Mouse (Mus musculus): ENCODE measurements around the gene Ccn5. TPM values are rescaled to one million over a fixed set of nuclear protein-coding genes. Genes with fewer than 3 reads are reported as not detected.

The Ccn5 gene
- total RNA-seq (2022): under 1 TPM in 1 of 4 experiments, not detected in 3; 0.18 TPM

- DNase-seq (ENCODE audit: low spot score in 2 of 2): no peak
These were observed at the start of gene Ccn5 for GRCm38 (mm10) chr2:163820607-163821006. Ccn5 (plus strand) TSS chr2:163820861.

DNA sequence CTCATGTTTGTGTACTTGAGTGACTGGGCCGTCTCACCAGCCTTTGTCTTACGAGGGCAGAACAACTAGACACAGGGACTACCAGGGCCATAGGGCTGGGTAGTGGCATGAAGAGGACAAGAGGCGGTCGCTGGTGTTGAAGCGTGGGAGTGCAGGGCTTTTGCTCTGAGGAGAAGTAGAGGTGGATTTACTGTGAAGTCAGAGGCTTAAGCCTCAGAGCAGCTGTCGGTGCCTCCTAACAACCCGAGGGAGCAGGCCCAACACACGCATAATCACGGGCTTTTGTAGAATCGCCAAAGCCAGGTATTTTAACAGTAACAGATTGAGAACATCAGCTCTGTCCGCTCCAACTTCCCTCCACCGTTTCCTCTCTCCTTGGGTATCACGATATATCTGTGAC is 44.0 kb upstream of the Ccn5 start:
- DNase-seq (ENCODE audit: low spot score in 2 of 2): no peak

DNA sequence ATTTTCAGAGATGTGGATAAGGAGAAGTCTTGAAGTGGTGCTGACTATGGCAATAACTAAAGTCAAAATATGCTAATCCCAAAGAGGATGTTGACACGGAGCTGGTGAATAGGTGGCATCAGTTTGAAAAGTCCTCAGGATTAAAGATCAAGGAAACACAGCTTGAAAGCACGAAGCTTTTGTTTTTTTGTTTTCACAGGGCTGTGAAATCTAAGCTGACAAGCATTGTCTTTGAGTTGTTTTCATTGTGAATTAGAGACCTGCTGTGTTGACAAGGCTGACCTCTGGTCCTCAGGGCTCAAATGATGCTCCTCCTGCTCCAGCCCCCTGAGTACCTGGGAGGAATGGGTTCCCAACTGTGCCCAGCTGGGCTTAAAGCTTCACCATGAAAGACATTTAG is 43.6 kb upstream of the Ccn5 start:
- no peak for DNase-seq (ENCODE audit: low spot score in 2 of 2)

DNA sequence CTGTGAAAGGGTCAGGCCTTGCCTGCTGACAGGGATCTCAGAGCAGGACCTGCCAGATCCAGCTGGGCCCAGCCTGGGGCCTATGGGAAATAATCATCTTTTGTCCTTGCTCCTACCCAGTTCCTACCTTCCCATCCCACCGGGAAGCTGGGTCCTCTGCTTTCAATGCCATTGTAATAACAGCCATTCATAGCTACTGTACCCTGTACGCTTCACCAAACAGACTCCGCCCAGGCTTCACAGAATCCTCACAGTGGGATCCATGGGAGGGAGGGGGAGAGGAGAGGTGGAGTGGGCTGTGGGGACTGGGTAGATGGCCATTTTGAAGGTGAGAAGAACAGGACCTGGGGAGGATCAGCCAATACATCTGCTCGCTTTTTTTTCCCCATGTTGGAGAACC is 41.8 kb upstream of the Ccn5 start:
- DNase-seq (ENCODE audit: low spot score in 2 of 2): no peak

GRCm38 (mm10) chr2:163783368-163783767 is 37.3 kb upstream of the Ccn5 start:
- DNase-seq (ENCODE audit: low spot score in 2 of 2): no peak

GRCm38 (mm10) chr2:163783901-163784300 is 36.8 kb upstream of the Ccn5 start:
- no peak for DNase-seq (ENCODE audit: low spot score in 2 of 2)

- DNase-seq (ENCODE audit: low spot score in 2 of 2): no peak
These were observed 33.6 kb upstream of the Ccn5 start for GRCm38 (mm10) chr2:163787086-163787485.

DNA sequence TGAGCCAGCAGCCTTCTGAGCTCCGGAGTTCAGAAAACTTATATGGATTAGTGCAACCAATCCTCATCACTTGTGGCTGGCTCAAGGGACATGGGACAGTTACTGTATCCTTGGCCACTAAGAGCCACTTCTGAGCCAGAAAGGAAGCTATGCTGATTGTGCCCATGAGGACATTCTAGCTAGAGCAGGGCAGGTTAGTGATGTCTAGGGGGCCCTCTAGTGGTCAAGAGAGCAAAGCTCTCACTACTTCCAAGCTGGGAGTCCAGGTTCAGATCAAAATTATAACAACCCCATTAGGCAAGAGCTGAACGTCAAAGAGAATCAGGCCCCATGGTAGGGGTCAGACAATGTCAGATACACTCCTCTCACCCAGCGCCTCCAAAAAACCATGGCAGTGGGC is 33.0 kb upstream of the Ccn5 start:
- no peak for DNase-seq (ENCODE audit: low spot score in 2 of 2)

GRCm38 (mm10) chr2:163788484-163788883 is 32.2 kb upstream of the Ccn5 start:
- peak; percentile 40 to 41 for DNase-seq (ENCODE audit: low spot score in 2 of 2)

DNA sequence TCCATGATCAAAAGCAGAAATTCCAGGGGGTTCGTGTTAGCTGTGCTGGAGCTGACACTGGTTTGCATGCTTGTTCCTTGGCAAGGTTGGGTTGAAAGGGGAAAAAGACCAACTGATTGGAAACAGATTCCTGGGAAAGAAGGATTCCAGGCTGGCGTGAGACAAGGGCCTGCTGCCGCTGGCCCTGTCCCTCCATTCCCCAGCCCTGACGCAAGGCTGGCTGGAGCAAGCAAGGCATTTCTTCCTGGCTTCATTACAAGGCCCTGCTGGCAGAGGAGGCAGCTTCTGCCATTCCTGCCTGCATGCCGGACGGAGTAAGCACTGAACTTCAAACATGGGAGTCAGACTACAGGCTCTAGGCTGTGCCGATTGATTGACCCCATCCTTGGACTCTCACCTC is 22.2 kb upstream of the Ccn5 start:
- no peak for DNase-seq (ENCODE audit: low spot score in 2 of 2)

GRCm38 (mm10) chr2:163800832-163801231 is 19.8 kb upstream of the Ccn5 start:
- no peak for DNase-seq (ENCODE audit: low spot score in 2 of 2)

DNA sequence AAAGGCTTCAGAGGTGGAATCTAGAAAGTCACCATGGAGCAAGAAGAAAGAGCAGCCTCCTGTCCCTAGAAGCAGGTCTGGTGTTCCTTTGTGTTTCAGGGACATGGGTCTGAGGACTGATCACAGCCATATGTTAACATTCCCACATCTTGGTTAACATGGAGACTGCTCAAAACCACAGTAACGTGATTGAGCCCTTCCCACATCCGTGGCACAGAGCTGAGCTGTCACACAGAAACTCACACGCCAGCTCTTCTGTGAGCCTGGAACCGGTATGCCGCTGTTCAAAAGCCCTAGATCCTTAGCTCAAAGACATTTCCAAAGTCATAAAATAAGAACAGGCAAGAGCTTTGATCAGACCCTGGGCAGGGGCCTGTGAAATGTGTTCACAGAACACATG is 19.3 kb upstream of the Ccn5 start:
- DNase-seq (ENCODE audit: low spot score in 2 of 2): no peak

DNA sequence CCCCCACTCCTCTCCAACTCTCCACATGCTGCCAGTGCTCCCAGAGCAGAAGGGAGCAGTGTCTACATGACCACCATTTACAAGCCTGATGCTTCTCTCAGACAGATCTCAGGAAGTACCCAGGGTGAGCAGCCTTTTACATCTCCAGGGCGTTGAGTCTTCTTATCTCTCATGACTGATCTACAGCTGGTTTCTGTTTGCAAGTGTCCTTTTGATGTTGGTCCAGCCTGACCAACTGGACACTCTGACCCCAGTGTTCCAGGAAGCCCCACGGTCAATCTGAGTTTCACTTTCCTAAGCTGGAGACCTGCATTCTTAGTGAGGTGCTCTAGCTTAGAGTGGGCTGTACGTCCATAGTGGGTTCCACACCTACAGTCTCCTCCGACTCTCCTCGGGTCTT is 16.8 kb upstream of the Ccn5 start:
- no peak for DNase-seq (ENCODE audit: low spot score in 2 of 2)

GRCm38 (mm10) chr2:163809166-163809565 is 11.5 kb upstream of the Ccn5 start:
- DNase-seq (ENCODE audit: low spot score in 2 of 2): no peak

DNA sequence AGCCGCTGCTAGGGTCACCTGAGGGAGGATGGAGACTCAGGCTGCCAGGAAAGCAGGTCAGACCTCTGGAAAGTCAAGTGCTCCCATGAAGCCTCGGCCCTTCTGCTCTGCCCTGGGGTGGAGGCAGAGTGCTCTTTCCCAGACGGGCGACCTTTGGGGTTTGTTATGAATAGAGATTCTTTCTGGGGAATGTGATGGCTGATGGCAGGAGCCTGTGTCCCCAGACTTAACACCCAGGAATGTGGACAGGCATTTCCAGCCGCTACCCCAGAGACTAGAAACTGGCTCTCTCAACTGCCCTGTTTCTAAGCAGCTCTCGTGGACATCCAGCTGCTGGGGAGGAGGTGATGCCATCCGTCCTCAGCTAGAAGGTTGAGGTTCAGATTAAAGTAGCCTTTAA is 11.0 kb upstream of the Ccn5 start:
- no peak for DNase-seq (ENCODE audit: low spot score in 2 of 2)

- no peak for DNase-seq (ENCODE audit: low spot score in 2 of 2)
These were observed 7.6 kb upstream of the Ccn5 start for GRCm38 (mm10) chr2:163813077-163813476.

DNA sequence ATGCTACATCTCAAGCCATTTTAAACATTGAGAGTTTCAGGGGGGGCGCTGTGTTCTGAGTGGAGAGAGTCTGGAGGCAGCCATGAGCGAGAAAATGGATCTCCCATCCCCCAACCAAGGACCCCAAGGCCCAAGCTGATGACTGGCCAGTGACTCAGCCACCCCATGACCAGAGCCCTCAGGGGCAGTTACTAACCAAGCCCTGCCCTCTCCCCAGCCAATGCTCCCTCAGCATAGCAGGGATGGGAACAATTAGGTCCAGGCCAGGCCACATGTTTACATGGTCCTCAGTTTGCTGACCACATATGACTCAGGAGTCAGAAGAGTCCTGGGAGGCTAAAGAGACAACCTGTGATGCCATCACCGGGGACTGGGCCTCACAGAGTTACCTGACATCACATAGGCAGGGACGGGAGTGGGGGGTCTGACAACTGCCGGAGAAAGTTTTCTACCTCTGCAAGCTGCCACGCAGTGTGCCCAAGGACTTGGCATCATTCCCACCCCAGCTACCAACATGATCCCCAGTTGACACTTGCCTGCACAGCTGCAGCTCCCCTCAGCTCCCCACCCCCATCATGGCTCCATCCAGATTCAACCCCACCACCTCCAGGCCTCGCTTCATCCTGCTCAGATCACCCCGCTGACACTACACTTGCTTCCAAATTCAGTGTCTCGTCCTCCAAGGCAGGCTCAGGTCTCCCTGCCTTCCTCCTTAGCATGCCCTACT is 5.8 kb upstream of the Ccn5 start:
- DNase-seq (ENCODE audit: low spot score in 2 of 2): no peak

DNA sequence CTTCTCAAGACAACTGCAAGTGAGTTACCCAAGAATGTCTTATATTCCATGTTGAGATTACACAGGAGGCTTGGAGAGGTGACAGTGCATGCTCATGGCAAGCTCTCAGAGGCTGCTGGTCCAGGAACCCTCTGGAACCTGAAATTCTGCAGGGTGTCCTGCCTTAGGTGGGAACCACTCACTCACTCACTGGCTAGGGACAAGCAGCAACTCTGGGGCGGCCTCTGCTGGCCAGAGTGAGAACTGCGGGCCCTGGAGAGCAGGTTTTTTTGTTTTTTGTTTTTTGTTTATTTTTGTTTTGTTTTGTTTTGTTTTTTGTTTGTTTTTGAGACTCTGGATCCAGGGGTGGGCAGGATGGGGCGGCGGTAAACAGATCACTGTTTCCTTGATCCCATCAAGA is 2.6 kb downstream of the Ccn5 start:
- DNase-seq (ENCODE audit: low spot score in 2 of 2): peak in 1 of 2 experiments; percentile 48

DNA sequence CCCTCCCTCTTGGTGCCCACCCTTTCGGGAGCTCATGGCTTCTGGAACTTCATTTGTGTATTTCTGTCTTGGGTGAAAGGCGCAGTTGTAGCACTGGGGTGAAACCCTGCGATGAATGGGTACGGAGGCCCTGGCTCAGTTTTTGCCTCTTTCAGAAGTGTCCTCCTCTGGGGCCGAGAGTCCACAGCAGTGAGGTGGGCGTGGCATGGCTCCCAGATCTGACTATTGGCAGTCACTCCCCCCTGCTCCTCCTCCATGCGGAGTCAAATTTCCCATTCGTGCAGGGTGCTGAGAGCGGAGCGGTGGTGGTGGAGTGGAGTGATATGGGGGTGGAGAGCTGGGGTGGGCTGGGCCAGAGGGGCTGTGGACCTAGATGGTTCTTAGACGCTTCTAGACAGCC is 3.1 kb downstream of the Ccn5 start:
- no peak for DNase-seq (ENCODE audit: low spot score in 2 of 2)

- no peak for DNase-seq (ENCODE audit: low spot score in 2 of 2)
These were observed 5.2 kb downstream of the Ccn5 start for GRCm38 (mm10) chr2:163825861-163826260.

DNA sequence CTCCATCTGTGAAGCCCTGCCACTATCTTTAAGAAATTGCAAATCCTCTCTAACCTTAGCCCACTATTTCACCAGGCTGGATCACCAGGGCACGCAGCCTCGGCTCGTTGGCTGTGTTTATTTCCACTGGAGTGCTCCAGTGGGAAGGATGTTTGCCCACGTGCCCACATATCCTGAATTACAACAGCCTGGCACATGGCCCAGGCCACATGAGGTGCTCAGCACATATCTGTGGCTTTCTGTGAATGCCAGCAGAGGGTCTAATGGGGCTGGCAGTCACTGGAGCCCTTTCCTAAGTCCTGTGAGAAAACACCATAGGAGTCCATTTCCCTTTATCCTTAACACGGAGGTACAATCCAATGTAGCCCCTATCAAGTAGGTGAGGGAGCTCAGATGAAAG is 5.8 kb downstream of the Ccn5 start:
- no peak for DNase-seq (ENCODE audit: low spot score in 2 of 2)

GRCm38 (mm10) chr2:163831163-163831562 is 10.5 kb downstream of the Ccn5 start:
- DNase-seq (ENCODE audit: low spot score in 2 of 2): no peak

GRCm38 (mm10) chr2:163838043-163838442 is 17.4 kb downstream of the Ccn5 start:
- DNase-seq (ENCODE audit: low spot score in 2 of 2): peak; percentile 41 to 56

GRCm38 (mm10) chr2:163839519-163839918 is 18.9 kb downstream of the Ccn5 start:
- DNase-seq (ENCODE audit: low spot score in 2 of 2): no peak

Measured in left cerebral cortex, adult 8-10 months (tissue).